Mouse (Mus musculus): ENCODE measurements around the gene Wdr70.

The Wdr70 gene

GRCm38 (mm10) chr15:8027503-8027902 is 71.5 kb downstream of the Wdr70 start:
- DNase-seq, result no peak

GRCm38 (mm10) chr15:8011418-8011817 is 87.6 kb downstream of the Wdr70 start:
- DNase-seq, result no peak

DNA sequence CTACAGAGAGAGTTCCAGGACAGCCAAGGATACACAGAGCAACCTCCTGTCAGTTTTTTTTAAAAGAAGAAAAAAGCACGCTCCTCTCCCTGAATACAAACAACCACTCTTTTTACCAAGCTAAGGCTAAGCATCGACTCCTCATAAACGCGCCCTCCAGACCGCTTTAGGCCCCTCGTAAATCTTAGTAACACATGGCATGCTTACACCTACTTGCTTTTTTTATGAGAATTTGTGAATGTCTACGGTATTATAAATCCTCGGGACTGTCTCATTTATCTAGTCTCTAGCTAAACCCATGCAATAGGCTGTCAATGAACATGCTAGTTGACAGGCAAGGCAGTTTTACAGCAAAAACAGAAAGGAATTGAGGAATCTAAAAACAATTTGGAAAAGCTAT is 91.6 kb downstream of the Wdr70 start:
- no peak for DNase-seq

GRCm38 (mm10) chr15:8006056-8006455 is 93.0 kb downstream of the Wdr70 start:
- DNase-seq, result no peak

- peak; percentile 58 for DNase-seq
Observed at GRCm38 (mm10) chr15:8005506-8005905, 93.5 kb downstream of the Wdr70 start.

- DNase-seq, result no peak
Observed at GRCm38 (mm10) chr15:8003789-8004188, 95.2 kb downstream of the Wdr70 start.

DNA sequence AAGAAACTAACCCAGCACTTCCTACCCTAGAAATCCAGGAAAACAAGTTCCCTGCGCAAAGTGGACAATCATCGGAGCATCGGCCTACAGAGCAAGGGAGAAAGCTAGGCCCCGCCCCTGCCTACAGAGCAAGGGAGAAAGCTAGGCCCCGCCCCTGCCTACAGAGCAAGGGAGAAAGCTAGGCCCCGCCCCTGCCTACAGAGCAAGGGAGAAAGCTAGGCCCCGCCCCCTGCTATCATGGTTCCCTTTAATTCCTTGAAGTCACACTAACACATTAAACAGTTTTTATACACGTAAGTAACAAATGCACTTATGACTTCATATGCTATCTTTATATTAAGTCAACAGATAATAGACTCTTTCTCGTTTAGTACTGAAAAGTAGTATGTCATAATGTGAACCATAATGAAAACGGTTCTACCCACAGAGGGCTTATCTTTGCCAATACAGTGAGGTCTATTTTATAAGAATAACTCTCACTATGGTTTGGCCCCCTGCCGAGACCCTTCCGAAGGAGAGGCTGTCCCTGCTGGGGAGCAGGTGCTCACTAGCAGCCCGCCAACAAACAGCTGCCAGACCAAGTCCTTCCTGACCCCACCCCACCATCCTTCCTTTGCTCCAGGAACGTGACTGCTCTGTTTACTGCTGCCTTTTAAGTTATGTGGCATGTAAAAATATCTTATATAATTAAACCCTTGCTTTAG is 100.0 kb downstream of the Wdr70 start:
- DNase-seq, result no peak

- DNase-seq, result no peak
Observed at GRCm38 (mm10) chr15:7998095-7998494, 100.9 kb downstream of the Wdr70 start.

GRCm38 (mm10) chr15:7993721-7994120 is 105.3 kb downstream of the Wdr70 start:
- no peak for DNase-seq

GRCm38 (mm10) chr15:7990101-7990500 is 108.9 kb downstream of the Wdr70 start:
- DNase-seq, result no peak

GRCm38 (mm10) chr15:7987374-7987773 is 111.6 kb downstream of the Wdr70 start:
- no peak for DNase-seq

DNA sequence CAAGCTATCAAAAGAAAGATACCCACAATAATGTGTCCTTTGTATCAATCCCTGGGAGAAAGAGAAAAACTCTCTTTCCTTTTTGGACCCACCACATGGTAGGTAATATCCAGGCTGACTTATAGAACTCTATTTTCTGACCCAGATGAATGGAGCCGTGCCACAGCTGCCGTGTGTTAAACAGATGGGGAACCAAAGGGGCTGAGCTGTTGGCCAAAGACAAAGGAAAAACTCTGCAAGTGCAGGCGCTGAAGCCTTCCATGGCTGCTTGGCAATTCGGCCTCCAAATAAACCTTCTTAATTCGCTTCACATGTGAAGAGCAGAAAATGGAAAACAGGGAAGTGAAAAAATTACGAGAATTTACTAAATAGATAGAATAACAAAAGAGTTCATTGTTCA is 112.7 kb downstream of the Wdr70 start:
- no peak for DNase-seq

GRCm38 (mm10) chr15:7978640-7979039 is 120.4 kb downstream of the Wdr70 start:
- no peak for DNase-seq

- DNase-seq, result peak; percentile 1
Observed at GRCm38 (mm10) chr15:7976775-7977174, 122.2 kb downstream of the Wdr70 start.

- DNase-seq, result peak; percentile 3
Observed at GRCm38 (mm10) chr15:7974368-7974767, 124.6 kb downstream of the Wdr70 start.

DNA sequence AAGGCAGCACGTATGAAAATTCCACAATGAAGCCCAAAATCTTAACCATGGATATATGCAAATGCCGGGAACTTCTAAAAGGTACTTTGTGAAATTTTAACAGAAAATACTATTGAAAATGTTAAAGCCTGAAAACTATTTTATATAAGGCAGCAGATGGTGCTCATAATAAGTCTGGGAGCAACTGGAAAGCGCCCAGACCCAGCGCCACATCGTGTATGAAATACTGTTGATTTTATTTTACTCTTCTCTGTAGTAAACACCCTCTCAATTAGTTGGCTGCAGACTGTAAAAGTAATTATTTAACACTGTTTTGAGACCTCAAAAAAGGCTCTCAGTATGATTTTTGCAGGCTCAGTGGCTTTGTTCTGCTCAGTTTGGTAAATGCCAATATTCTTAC is 126.5 kb downstream of the Wdr70 start:
- DNase-seq, result no peak

- DNase-seq, result no peak
Observed at GRCm38 (mm10) chr15:7962786-7963185, 136.2 kb downstream of the Wdr70 start.

DNA sequence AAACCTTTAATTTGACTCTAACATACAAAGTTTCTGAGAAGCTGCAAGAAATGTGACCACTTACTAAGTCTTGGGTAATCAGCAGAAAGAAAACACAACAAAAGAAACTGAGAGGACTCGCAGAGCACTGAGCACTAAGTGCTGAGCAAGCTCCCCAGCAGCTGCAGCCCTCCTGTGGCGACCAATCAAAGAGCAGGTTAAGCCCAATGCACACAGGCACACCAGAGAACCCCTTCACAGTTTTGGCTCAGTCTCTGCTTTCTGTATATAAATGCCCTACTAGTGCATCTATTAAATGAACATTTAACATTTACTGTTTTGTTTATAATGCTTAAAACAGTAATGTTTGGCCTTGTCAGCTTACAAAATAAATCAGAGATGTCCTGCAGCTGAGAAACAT is 137.5 kb downstream of the Wdr70 start:
- no peak for DNase-seq

DNA sequence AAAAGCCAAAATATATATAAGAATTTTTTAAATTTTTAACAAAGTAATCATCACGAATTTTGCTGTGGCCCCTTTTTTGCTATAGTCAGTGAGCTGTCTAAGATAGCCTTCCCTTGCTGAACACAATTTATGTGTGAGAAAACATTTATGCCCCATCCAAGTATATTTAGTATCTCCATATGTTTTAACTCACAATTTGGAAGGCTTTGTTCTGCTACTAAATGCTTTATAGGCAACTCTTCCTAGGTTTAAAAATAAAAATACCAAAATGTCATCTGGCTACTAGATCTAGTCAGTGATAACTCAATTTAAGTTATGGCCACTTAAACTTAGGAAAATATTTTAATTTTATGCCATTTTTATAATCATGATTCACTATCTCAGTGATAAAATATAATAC is 142.1 kb downstream of the Wdr70 start:
- DNase-seq, result no peak

DNA sequence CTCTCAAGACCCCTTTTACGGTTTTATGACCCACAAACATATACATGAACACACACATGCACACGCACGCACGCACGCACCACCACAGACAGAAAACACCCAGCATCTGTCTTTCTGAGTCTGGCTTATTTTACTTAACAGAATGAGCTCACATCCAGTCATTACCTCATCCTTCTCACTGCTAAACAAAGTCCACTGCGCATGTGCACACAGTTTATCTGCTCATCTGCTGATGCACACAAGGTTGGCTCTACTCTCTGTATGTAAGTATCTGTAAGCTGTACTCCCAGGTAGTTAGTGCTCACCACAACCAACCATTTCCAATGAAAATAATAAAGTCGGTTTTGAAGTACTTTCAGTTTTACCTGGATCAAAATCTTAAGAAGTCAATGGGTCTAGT is 148.4 kb downstream of the Wdr70 start:
- no peak for DNase-seq

DNA sequence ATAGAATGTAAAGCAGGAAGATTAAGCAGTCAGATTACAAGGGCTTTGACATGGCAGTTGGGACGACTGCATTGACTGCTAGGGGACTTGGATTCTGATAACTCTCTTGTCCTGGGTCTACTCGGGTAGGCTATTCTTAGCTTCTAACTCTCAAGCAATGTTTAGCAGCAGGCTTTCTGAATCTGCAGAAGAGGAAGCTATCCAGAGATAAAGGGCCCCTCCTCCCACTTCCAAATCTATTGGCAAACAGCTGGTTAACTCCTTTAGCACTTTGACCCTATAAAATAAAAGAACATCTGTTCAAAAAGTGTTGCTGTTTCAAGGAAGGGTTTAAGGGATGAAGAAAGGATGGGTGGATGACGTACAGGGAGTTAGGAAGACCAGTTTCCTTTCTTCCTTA is 157.3 kb downstream of the Wdr70 start:
- DNase-seq, result no peak

- no peak for DNase-seq
Observed at GRCm38 (mm10) chr15:7935571-7936165, 163.3 kb downstream of the Wdr70 start.

- DNase-seq, result peak; percentile 12
Observed at GRCm38 (mm10) chr15:7934580-7934979, 164.4 kb downstream of the Wdr70 start.

- DNase-seq, result peak; percentile 30
Observed at GRCm38 (mm10) chr15:7934105-7934504, 164.9 kb downstream of the Wdr70 start.

GRCm38 (mm10) chr15:7931605-7932008 is 167.4 kb downstream of the Wdr70 start:
- DNase-seq, result peak; percentile 89
